Mouse (Mus musculus) CD4-positive helper T cell, adult 2 months (primary cell): ENCODE results near the gene Cel.
"Not testable (repeated sequence)": the region's sequence is repeated elsewhere in the genome, so short reads cannot be mapped to it uniquely, and the experiment has no call there.

Source experiments
- DNase-seq: peaks from one replicate; pipeline ENCODE4 v3.0.0-alpha.2; 2012; ENCODE audit warnings: low read depth, missing footprints, low spot score

The Cel gene

GRCm38 (mm10) chr2:28521571-28522151 lies 41.5 kb downstream of the Cel start:
- no peak for DNase-seq

GRCm38 (mm10) chr2:28520581-28520980 lies 42.6 kb downstream of the Cel start:
- DNase-seq = no peak

- DNase-seq = peak; percentile 91
These were observed 45.0 kb downstream of the Cel start for GRCm38 (mm10) chr2:28518231-28518630.

GRCm38 (mm10) chr2:28517206-28517909 lies 45.8 kb downstream of the Cel start:
- DNase-seq = peak; percentile 92

- peak; percentile 92 for DNase-seq
These were observed 48.7 kb downstream of the Cel start for GRCm38 (mm10) chr2:28514489-28514888.

GRCm38 (mm10) chr2:28513431-28514370 lies 49.5 kb downstream of the Cel start:
- peak; percentile 63 for DNase-seq

GRCm38 (mm10) chr2:28512798-28513401 lies 50.3 kb downstream of the Cel start, which contains the start of gene Ralgds:
Gene Ralgds, plus strand, starts transcription at chr2:28513125.
- DNase-seq = peak; percentile 82

- not testable (repeated sequence) for DNase-seq
These were observed 51.6 kb downstream of the Cel start for GRCm38 (mm10) chr2:28511600-28511999.

GRCm38 (mm10) chr2:28506291-28506690 lies 56.9 kb downstream of the Cel start:
- DNase-seq = no peak

- DNase-seq = no peak
These were observed 57.4 kb downstream of the Cel start, which contains the start of gene Gm10134 for GRCm38 (mm10) chr2:28505795-28506194. Gene Gm10134, plus strand, starts transcription at chr2:28506095.
